Mouse (Mus musculus) lung, postnatal 0 days (tissue): ENCODE results near the gene Gga1.

ENCODE experiments used
- CTCF ChIP-seq: IDR thresholded peaks from 2 replicates; pipeline ENCODE4 v1.5.1; 2016; ENCODE audit warnings: antibody characterized with exemption, mild to moderate bottlenecking
- EP300 ChIP-seq: IDR thresholded peaks from 2 replicates; pipeline ENCODE4 v1.6.1; 2016; ENCODE audit warnings: antibody characterized with exemption, mild to moderate bottlenecking, control low read depth

DNA sequence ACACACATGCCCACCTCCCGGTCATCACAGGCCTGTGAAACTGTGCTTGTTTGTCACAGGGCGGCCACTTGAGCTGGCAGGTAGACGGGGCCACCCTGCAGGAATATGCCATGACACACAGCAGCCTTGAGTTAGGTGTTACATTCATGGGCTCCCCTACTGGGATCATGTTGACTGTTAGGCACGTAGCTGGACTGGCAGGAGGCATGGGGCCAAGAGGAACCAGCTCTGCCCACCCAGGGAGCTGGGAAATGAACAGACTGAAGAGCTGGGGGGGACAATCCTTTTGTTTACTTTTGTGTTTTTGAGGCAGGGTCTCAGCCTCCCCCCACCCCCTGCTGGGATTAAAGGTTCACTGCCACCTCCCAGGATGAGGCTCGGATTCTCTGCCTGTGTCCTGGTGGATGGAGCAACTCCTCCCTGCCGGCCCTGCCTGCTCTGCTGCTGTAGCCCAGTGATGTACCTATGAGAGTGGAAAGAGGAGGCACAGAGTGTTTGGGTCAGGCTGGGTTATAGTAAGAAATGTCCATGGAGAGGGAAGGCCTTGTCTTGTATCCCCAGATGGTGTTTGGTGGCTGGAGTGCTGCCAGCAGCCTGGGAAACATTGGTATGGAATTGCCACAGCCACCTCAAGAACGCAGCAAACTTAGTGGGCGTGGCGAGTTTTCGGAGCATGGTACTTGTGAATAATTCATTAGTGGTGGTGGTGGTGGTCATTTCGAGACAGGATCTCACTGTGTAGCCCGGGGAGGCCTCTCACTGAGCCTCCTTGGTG lies 39.2 kb downstream of the Gga1 start:
- TF ChIP-seq EP300 (no peak), CTCF (no peak)
